Mouse (Mus musculus): Measurements from ENCODE around the gene Adgrl3. TPM values are rescaled to one million over a fixed set of nuclear protein-coding genes. Genes with fewer than 3 reads are reported as not detected.

Adgrl3 gene
- total and polyA plus RNA-seq, 3 experiments, result not detected

DNA sequence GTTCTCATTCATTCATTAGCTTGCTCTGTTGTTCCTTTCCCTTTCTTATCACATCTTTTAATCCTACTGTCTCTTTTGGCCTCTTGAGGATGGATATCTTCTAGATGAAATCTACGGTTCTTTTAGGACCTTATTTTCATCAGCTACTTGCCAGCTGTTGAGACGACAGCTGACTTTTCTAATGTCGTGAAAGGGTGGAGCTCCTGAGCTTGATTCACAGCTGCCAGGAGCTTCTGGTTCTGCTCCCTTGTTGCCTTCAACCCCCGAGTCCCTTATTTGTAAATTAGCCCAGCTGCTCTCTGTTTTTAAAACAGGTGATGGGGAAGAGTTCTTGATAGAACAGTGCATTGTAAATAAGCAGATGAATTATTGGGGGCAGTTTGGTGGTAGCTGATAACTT, 48.9 kb downstream of the Adgrl3 start:
- Histone ChIP-seq H3K36me3 (ENCODE audit: control insufficient read depth in 1 of 2, insufficient read depth in 2 of 2, low read length in 2 of 2) (no peaks in the 10 kb centered on the region), H3K4me1 (ENCODE audit: control insufficient read depth in 1 of 2, insufficient read depth in 2 of 2, low read length in 2 of 2) (no peaks in the 10 kb centered on the region), H3K27me3 (ENCODE audit: control insufficient read depth in 1 of 2, insufficient read depth in 2 of 2, low read length in 2 of 2) (no peaks in the 10 kb centered on the region), H3K79me2 (ENCODE audit: control insufficient read depth, insufficient read depth, low read length, poor library complexity) (no peaks in the 10 kb centered on the region), H3K4me3 (ENCODE audit: control insufficient read depth in 1 of 2, insufficient read depth in 1 of 2, low read depth in 2 of 2, low read length in 2 of 2) (no peak overlapping the region), H3K9me3 (replicated peaks; ENCODE audit: insufficient read depth, low read length) (no peaks in the 10 kb centered on the region), H3K9ac (ENCODE audit: control insufficient read depth, low read depth, low read length, poor library complexity, severe bottlenecking) (no peak overlapping the region), H3K27ac (ENCODE audit: control insufficient read depth, low read depth, low read length) (no peak overlapping the region)
- no peak for DNase-seq (ENCODE audit: low read depth, low spot score)
- TF ChIP-seq SMC3 (IDR thresholded peaks at IDR 0.05; ENCODE audit: low read depth, low read length), result no peak
- TF ChIP-seq GABPA (IDR thresholded peaks at IDR 0.05; ENCODE audit: low read depth, low read length), result no peak
- no peak for TF ChIP-seq CTCF (IDR thresholded peaks at IDR 0.05 in 2 of 3, conservative IDR thresholded peaks at IDR 0.05 in 1 of 3; ENCODE audit: control insufficient read depth in 1 of 3, insufficient read depth in 1 of 3, low read depth in 2 of 3, low read length in 3 of 3, poor library complexity in 1 of 3, severe bottlenecking in 1 of 3)
- no peak for TF ChIP-seq POLR2AphosphoS2 (IDR thresholded peaks at IDR 0.05; ENCODE audit: low read length)
- no peak for TF ChIP-seq E2F4 (IDR thresholded peaks at IDR 0.05; ENCODE audit: borderline replicate concordance, low read depth, low read length)
- TF ChIP-seq ELF1 (IDR thresholded peaks at IDR 0.05; ENCODE audit: low read depth, low read length), result no peak
- no peak for TF ChIP-seq USF2 (IDR thresholded peaks at IDR 0.05; ENCODE audit: borderline replicate concordance in 1 of 2, insufficient read depth in 1 of 2, low read depth in 1 of 2, low read length in 2 of 2)

DNA sequence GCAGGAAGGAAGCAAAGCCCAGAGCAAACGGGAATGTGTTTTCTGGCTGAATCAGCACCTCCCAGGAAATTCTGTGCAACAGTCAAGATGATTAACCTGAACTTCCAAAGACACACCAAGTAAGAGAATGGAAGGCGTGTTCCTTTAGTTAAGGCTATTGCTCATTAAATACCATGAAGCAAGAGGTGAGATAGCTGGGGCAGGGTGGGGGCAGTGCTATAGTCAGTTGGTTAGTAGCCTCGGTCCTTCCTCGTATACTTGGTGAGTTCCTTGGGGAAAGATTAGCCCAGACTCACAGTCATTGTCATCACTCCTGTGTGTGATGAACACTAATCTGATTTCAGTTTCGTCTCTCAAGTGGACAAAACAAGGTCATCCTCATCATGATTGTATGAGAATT, 53.0 kb downstream of the Adgrl3 start:
- Histone ChIP-seq H3K9ac (ENCODE audit: control insufficient read depth, low read depth, low read length, poor library complexity, severe bottlenecking) (no peak overlapping the region), H3K27ac (ENCODE audit: control insufficient read depth, low read depth, low read length) (no peak overlapping the region), H3K4me1 (ENCODE audit: control insufficient read depth in 1 of 2, insufficient read depth in 2 of 2, low read length in 2 of 2) (no peaks in the 10 kb centered on the region), H3K4me3 (ENCODE audit: control insufficient read depth in 1 of 2, insufficient read depth in 1 of 2, low read depth in 2 of 2, low read length in 2 of 2) (no peak overlapping the region), H3K9me3 (replicated peaks; ENCODE audit: insufficient read depth, low read length) (no peaks in the 10 kb centered on the region), H3K36me3 (ENCODE audit: control insufficient read depth in 1 of 2, insufficient read depth in 2 of 2, low read length in 2 of 2) (no peaks in the 10 kb centered on the region), H3K79me2 (ENCODE audit: control insufficient read depth, insufficient read depth, low read length, poor library complexity) (no peaks in the 10 kb centered on the region), H3K27me3 (ENCODE audit: control insufficient read depth in 1 of 2, insufficient read depth in 2 of 2, low read length in 2 of 2) (no peaks in the 10 kb centered on the region)
- no peak for DNase-seq (ENCODE audit: low read depth, low spot score)
- no peak for TF ChIP-seq UBTF (IDR thresholded peaks at IDR 0.05; ENCODE audit: borderline replicate concordance, insufficient read depth, low read depth, low read length)
- no peak for TF ChIP-seq NRF1 (IDR thresholded peaks at IDR 0.05; ENCODE audit: insufficient read depth, low read depth, low read length, poor library complexity, severe bottlenecking)
- no peak for TF ChIP-seq HCFC1 (IDR thresholded peaks at IDR 0.05; ENCODE audit: low read depth, low read length)
- TF ChIP-seq ZNF384 (IDR thresholded peaks at IDR 0.05; ENCODE audit: low read depth, low read length), result no peak
- no peak for TF ChIP-seq USF1 (IDR thresholded peaks at IDR 0.05; ENCODE audit: low read depth, low read length)
- no peak for TF ChIP-seq MXI1 (IDR thresholded peaks at IDR 0.05; ENCODE audit: low read depth, low read length)
- TF ChIP-seq TBP (IDR thresholded peaks at IDR 0.05; ENCODE audit: low read depth, low read length), result no peak
- TF ChIP-seq CHD2 (IDR thresholded peaks at IDR 0.05; ENCODE audit: low read length), result no peak
- TF ChIP-seq TAL1 (IDR thresholded peaks at IDR 0.05; ENCODE audit: low read length), result no peak
- no peak for TF ChIP-seq ZC3H11A (IDR thresholded peaks at IDR 0.05; ENCODE audit: low read depth, low read length)
- TF ChIP-seq JUND (IDR thresholded peaks at IDR 0.05; ENCODE audit: low read depth, low read length), result no peak
- TF ChIP-seq MAX (IDR thresholded peaks at IDR 0.05; ENCODE audit: low read length), result no peak
- no peak for TF ChIP-seq POLR2AphosphoS2 (IDR thresholded peaks at IDR 0.05; ENCODE audit: low read length)
- TF ChIP-seq ETS1 (IDR thresholded peaks at IDR 0.05; ENCODE audit: low read depth, low read length), result no peak
- TF ChIP-seq GATA1 (IDR thresholded peaks at IDR 0.05; ENCODE audit: low read depth, low read length), result no peak
- no peak for TF ChIP-seq CTCF (IDR thresholded peaks at IDR 0.05 in 2 of 3, conservative IDR thresholded peaks at IDR 0.05 in 1 of 3; ENCODE audit: control insufficient read depth in 1 of 3, insufficient read depth in 1 of 3, low read depth in 2 of 3, low read length in 3 of 3, poor library complexity in 1 of 3, severe bottlenecking in 1 of 3)
